Mouse (Mus musculus) small intestine, adult 2 months (tissue): ENCODE data around the gene F2rl2.

Experiments used
- CTCF ChIP-seq: fragments of 200-500 bp; IDR thresholded peaks from 2 replicates; pipeline ENCODE4 v1.5.1; 2012; ENCODE audit warnings: low read depth, mild to moderate bottlenecking, control low read depth, inconsistent platforms, low read length, moderate library complexity, mixed read lengths; ENCODE audit not compliant: insufficient replicate concordance, insufficient read length; ENCODE audit errors: extremely low read depth
- POLR2A ChIP-seq: fragments of 200-500 bp; IDR thresholded peaks from 2 replicates; pipeline ENCODE4 v1.6.1; 2012; ENCODE audit warnings: low read depth, mild to moderate bottlenecking, control low read depth, inconsistent platforms, low read length, moderate library complexity

GRCm38 (mm10) chr13:95688576-95688975, 8.1 kb upstream of the F2rl2 start:
- TF ChIP-seq CTCF (no peak), POLR2A (no peak)
